Mouse (Mus musculus): ENCODE data around the gene Pcsk2. TPM values are rescaled to one million over a fixed set of nuclear protein-coding genes. Genes with fewer than 3 reads are reported as not detected.

The Pcsk2 gene
- polyA plus RNA-seq, 1 experiment, result not detected

DNA sequence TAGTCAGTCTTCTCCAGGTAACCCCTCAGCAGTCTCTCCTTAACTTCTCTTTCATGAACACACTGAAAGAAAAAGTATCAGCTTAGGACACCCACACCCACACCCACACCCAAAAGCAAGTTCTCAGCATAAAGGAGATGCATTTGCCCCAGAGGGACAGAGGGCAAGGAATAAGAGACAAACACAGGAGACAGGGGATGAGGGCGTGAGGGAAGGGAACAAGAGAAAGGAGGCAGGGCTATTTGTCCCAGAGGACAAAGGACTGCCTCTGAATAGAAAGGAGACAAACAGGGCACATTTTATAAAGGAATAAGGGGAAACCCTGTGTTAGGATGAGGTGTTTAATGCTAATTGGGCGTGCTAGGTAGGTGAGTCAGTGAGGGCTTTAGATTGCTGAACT is 133.6 kb downstream of the Pcsk2 start:
- Histone ChIP-seq H3K4me1 (ENCODE audit: control insufficient read depth, insufficient read depth, insufficient read length) (no peaks in the 10 kb centered on the region), H3K4me3 (ENCODE audit: extremely low read depth, insufficient read depth, insufficient read length) (no peak overlapping the region), H3K27me3 (ENCODE audit: control insufficient read depth, insufficient read depth, low read length) (no peaks in the 10 kb centered on the region), H3K27ac (ENCODE audit: insufficient read depth, low read length) (no peak overlapping the region), H3K36me3 (ENCODE audit: control insufficient read depth, insufficient read depth, low read length) (no peaks in the 10 kb centered on the region)
- no peak for TF ChIP-seq POLR2A (IDR thresholded peaks at IDR 0.05; ENCODE audit: low read depth, low read length)
- no peak for TF ChIP-seq CTCF (IDR thresholded peaks at IDR 0.05; ENCODE audit: extremely low read depth, insufficient read depth, insufficient read length, insufficient replicate concordance)
- DNase-seq (ENCODE audit: low read depth in 1 of 2, low spot score in 2 of 2), result no peak
- 67% methylated on average over 2 of the region's 2 CpGs for WGBS

DNA sequence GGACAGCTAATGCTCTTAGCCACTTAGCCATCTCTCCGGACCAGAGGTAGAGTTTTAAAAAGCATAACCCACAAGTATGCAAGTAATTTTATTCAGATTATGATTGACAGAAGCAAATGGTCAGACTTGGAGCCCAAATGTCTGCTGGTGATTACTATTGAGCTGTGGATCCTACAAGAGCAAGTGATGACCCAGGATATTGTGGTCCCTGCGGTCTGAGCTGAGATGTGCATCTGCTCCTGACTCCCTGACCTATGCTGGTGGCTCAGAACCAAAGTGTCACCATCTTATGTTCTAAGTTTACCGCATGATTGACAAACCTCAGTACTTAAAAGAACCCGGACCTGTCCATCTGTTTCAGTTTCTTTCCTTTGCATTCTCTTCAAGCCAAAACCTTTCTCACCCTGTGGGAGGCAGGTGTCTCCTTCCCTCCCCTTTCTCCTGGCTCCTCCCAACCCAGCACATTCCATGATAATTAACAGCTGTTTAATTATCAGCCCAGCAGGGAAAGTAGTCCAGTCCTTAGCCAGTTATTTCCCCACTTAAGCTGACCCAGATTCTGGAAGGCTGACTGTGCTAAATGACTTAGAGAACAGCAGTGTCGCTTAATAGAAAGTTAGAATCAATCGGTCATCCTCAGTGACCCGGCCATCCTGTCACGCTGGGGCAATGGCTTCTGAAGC is 136.1 kb downstream of the Pcsk2 start:
- no peaks in the 10 kb centered on the region for H3K27me3 ChIP-seq (ENCODE audit: control insufficient read depth, insufficient read depth, low read length)
- TF ChIP-seq CTCF (IDR thresholded peaks at IDR 0.05; ENCODE audit: extremely low read depth, insufficient read depth, insufficient read length, insufficient replicate concordance) (no peak), POLR2A (IDR thresholded peaks at IDR 0.05; ENCODE audit: low read depth, low read length) (no peak)
- H3K27ac ChIP-seq (ENCODE audit: insufficient read depth, low read length), result no peak overlapping the region
- WGBS, result 78% methylated on average over 8 of the region's 8 CpGs
- H3K4me1 ChIP-seq (ENCODE audit: control insufficient read depth, insufficient read depth, insufficient read length), result no peaks in the 10 kb centered on the region
- no peak overlapping the region for H3K4me3 ChIP-seq (ENCODE audit: extremely low read depth, insufficient read depth, insufficient read length)
- DNase-seq (ENCODE audit: low read depth in 1 of 2, low spot score in 2 of 2), result no peak
- H3K36me3 ChIP-seq (ENCODE audit: control insufficient read depth, insufficient read depth, low read length), result no peaks in the 10 kb centered on the region

DNA sequence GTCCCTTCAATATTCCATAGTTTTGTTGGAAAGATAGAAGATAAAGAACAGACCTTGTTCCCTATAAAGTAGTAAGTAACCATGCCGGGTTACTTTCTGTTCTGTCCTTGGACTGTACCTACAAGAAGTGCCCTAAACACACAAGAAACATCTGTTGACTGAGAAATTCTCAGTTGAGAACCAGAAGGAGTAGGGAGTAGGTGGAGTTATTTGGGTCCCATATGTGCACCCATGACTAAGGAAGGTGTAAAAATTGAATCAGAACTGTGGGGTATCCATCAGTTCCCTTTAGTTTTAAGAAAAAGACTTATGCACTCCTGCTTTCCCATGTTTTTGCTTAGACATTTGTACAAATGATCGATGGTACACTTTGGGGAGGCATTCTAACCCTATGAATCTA is 137.6 kb downstream of the Pcsk2 start:
- no peaks in the 10 kb centered on the region for H3K4me1 ChIP-seq (ENCODE audit: control insufficient read depth, insufficient read depth, insufficient read length)
- no peak for DNase-seq (ENCODE audit: low read depth in 1 of 2, low spot score in 2 of 2)
- WGBS, result 82% methylated on average over 2 of the region's 2 CpGs
- H3K4me3 ChIP-seq (ENCODE audit: extremely low read depth, insufficient read depth, insufficient read length), result no peak overlapping the region
- H3K27me3 ChIP-seq (ENCODE audit: control insufficient read depth, insufficient read depth, low read length), result no peaks in the 10 kb centered on the region
- no peak overlapping the region for H3K27ac ChIP-seq (ENCODE audit: insufficient read depth, low read length)
- no peak for TF ChIP-seq POLR2A (IDR thresholded peaks at IDR 0.05; ENCODE audit: low read depth, low read length)
- no peak for TF ChIP-seq CTCF (IDR thresholded peaks at IDR 0.05; ENCODE audit: extremely low read depth, insufficient read depth, insufficient read length, insufficient replicate concordance)
- no peaks in the 10 kb centered on the region for H3K36me3 ChIP-seq (ENCODE audit: control insufficient read depth, insufficient read depth, low read length)

DNA sequence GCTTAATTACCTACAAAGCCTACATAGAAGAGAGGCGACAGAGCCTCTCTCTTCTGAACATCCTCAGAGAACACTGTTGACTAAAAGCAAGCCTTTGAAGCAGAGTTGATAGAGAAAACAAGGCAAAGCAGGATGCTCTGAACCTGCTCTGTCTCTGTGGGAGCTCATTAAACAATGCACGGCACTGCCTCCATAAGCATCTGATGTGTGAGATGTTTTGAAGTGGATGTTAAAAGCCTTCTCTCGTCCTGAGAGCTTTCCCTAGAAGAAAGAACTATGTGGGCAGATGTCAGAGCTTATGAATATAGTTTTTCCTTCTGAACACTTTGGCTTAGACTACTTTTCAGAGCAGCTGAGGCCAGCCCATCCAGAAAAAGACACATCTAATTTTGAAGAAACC is 145.3 kb downstream of the Pcsk2 start:
- WGBS, result 61% methylated on average over 3 of the region's 3 CpGs
- Histone ChIP-seq H3K27ac (ENCODE audit: insufficient read depth, low read length) (no peak overlapping the region), H3K4me3 (ENCODE audit: extremely low read depth, insufficient read depth, insufficient read length) (no peak overlapping the region), H3K36me3 (ENCODE audit: control insufficient read depth, insufficient read depth, low read length) (no peaks in the 10 kb centered on the region), H3K27me3 (ENCODE audit: control insufficient read depth, insufficient read depth, low read length) (no peaks in the 10 kb centered on the region), H3K4me1 (ENCODE audit: control insufficient read depth, insufficient read depth, insufficient read length) (no peaks in the 10 kb centered on the region)
- no peak for DNase-seq (ENCODE audit: low read depth in 1 of 2, low spot score in 2 of 2)
- TF ChIP-seq CTCF (IDR thresholded peaks at IDR 0.05; ENCODE audit: extremely low read depth, insufficient read depth, insufficient read length, insufficient replicate concordance) (no peak), POLR2A (IDR thresholded peaks at IDR 0.05; ENCODE audit: low read depth, low read length) (no peak)

DNA sequence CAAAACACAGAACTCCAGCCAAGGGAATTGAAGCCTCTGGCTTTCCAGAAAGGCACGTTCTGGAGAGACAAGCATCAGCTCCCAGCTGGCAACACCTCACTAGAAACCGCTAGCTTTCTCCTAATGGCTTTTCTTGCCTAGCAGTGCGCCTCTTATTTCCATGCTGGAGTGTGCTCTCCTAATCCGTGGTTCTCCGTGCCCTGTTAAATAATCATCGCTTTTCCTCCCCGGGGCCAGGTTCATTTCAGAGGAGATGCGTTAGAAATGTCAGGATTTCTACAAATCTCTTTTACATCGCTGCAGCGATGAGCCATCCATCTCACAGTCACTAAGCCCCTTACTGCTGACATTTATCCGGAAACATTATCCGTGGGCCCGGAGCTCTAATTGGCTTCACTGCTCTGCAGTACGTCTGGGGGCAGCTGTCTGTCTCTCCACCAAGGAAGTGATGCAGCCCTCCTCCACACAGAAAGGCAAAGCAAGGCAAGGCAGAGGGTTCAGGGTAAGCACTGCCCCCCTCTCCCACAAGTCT is 150.1 kb downstream of the Pcsk2 start:
- no peaks in the 10 kb centered on the region for H3K36me3 ChIP-seq (ENCODE audit: control insufficient read depth, insufficient read depth, low read length)
- no peak for DNase-seq (ENCODE audit: low read depth in 1 of 2, low spot score in 2 of 2)
- H3K4me1 ChIP-seq (ENCODE audit: control insufficient read depth, insufficient read depth, insufficient read length), result no peaks in the 10 kb centered on the region
- WGBS, result 86% methylated on average over 14 of the region's 14 CpGs
- no peak overlapping the region for H3K27ac ChIP-seq (ENCODE audit: insufficient read depth, low read length)
- no peak overlapping the region for H3K4me3 ChIP-seq (ENCODE audit: extremely low read depth, insufficient read depth, insufficient read length)
- H3K27me3 ChIP-seq (ENCODE audit: control insufficient read depth, insufficient read depth, low read length), result no peaks in the 10 kb centered on the region
- TF ChIP-seq CTCF (IDR thresholded peaks at IDR 0.05; ENCODE audit: extremely low read depth, insufficient read depth, insufficient read length, insufficient replicate concordance) (no peak), POLR2A (IDR thresholded peaks at IDR 0.05; ENCODE audit: low read depth, low read length) (no peak)

DNA sequence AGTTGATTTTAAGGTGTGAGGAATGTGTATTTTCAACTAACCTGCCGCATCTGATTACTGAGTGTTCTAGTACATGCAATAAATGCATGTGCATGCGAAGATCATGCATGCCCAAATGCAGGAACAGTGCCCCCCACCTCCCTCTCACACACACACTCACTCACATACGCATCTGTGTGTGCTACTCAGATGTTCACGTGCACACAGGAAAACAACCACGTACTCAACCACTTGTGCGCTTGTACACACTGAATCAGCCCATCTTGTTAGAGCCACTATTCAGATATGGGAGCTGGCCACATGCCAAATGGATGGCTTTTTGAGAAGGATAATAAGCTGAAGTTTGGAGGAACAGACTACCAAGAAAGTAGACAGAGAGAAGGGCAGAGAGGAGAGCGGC is 150.7 kb downstream of the Pcsk2 start:
- TF ChIP-seq POLR2A (IDR thresholded peaks at IDR 0.05; ENCODE audit: low read depth, low read length), result no peak
- no peak for TF ChIP-seq CTCF (IDR thresholded peaks at IDR 0.05; ENCODE audit: extremely low read depth, insufficient read depth, insufficient read length, insufficient replicate concordance)
- no peak overlapping the region for H3K27ac ChIP-seq (ENCODE audit: insufficient read depth, low read length)
- 89% methylated on average over 7 of the region's 7 CpGs for WGBS
- no peak overlapping the region for H3K4me3 ChIP-seq (ENCODE audit: extremely low read depth, insufficient read depth, insufficient read length)
- no peaks in the 10 kb centered on the region for H3K36me3 ChIP-seq (ENCODE audit: control insufficient read depth, insufficient read depth, low read length)
- no peaks in the 10 kb centered on the region for H3K4me1 ChIP-seq (ENCODE audit: control insufficient read depth, insufficient read depth, insufficient read length)
- DNase-seq (ENCODE audit: low read depth in 1 of 2, low spot score in 2 of 2), result no peak
- H3K27me3 ChIP-seq (ENCODE audit: control insufficient read depth, insufficient read depth, low read length), result no peaks in the 10 kb centered on the region

DNA sequence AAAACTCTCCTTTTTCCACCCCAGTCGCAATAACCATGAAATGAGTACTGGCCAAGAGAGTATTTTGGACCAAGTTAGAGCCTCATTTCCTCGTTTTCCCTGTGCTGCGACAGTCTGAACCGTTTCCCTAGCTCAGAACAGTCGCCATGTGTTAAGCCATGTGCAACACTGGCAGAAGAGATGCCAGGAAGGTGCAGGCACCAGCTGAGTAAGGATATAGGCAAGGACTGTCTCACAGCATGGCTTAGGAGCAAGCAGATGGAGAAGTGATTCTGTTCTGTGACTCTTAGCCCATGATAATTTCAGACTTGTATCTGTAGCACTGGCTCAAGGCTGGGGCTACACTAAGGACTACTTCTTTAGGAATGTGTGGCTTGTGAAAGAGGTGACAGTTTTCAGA is 155.2 kb downstream of the Pcsk2 start:
- Histone ChIP-seq H3K27me3 (ENCODE audit: control insufficient read depth, insufficient read depth, low read length) (no peaks in the 10 kb centered on the region), H3K27ac (ENCODE audit: insufficient read depth, low read length) (no peak overlapping the region), H3K4me3 (ENCODE audit: extremely low read depth, insufficient read depth, insufficient read length) (no peak overlapping the region), H3K36me3 (ENCODE audit: control insufficient read depth, insufficient read depth, low read length) (no peaks in the 10 kb centered on the region), H3K4me1 (ENCODE audit: control insufficient read depth, insufficient read depth, insufficient read length) (no peaks in the 10 kb centered on the region)
- no peak for DNase-seq (ENCODE audit: low read depth in 1 of 2, low spot score in 2 of 2)
- WGBS, result 79% methylated on average over 5 of the region's 5 CpGs
- no peak for TF ChIP-seq POLR2A (IDR thresholded peaks at IDR 0.05; ENCODE audit: low read depth, low read length)
- TF ChIP-seq CTCF (IDR thresholded peaks at IDR 0.05; ENCODE audit: extremely low read depth, insufficient read depth, insufficient read length, insufficient replicate concordance), result no peak
